Mouse (Mus musculus): ENCODE measurements at regions not wholly inside any gene's neighbourhood (a gene's known extent, or its start where the extent isn't known, plus 50 kb on each side); places are given as distances from the start of the nearest gene placed in this dataset.

DNA sequence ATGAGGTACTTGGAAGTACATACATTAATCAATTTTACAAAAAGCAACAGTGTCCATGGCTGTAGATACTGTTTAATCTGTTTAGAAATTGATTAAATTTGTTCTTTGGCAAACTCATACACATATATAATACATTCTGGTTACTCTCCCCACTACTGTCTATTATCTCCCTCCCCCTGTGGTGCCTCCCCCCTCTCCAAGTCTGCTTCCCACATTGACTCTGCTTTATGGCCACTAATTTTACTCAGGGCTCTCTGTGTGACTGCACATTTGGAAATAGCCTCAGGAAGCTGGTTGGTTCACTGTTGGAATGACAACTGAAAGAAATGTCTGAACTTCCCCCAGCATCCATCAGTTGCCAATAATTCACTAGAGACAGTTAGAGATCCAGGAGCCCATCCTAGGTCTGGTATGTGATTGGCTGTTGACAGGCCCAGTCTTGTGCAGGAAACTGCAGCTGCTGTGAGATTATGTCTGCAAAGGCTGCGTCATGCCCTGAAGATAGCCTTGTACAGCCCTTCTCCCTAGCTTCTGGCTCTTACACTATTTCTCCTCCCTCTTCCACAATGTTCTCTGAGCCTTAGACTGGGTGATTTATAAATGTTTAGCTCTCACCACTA lies 204.6 kb upstream of the Trib2 start:
- no peaks in the 10 kb centered on the region for H3K36me3 ChIP-seq
- no peaks in the 10 kb centered on the region for H3K4me1 ChIP-seq
- 36% methylated on average over 1 of the region's 1 CpGs for WGBS
- H3K27me3 ChIP-seq, result no peaks in the 10 kb centered on the region
- H3K9me3 ChIP-seq, result no peaks in the 10 kb centered on the region
- H3K9ac ChIP-seq, result no peak overlapping the region
- no peak overlapping the region for H3K4me2 ChIP-seq
- no peak for ATAC-seq (ENCODE audit: borderline replicate concordance, extremely low read depth, low FRiP score, low TSS enrichment)
- no peak overlapping the region for H3K27ac ChIP-seq
- no peak overlapping the region for H3K4me3 ChIP-seq

DNA sequence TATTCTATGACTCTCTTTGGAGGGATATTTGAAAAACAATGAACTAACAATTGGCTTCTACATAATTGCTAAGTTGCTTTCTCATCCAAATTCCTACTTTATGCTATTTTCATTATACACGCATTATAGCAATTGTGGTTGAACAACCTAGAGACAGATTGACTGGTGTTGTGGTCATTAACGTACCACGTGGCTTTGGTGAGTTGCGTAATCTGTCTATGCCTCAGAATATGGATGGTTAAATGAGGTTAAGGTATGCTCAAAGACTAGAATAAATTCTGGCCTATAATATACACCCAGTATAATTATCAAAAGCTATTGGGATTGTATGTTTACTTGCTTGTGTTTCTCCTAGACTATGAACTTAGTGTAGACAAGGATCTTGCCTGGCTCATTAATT lies 201.5 kb upstream of the Trib2 start:
- ATAC-seq (ENCODE audit: borderline replicate concordance, extremely low read depth, low FRiP score, low TSS enrichment), result no peak
- no peaks in the 10 kb centered on the region for H3K9me3 ChIP-seq
- H3K4me3 ChIP-seq, result no peak overlapping the region
- no peaks in the 10 kb centered on the region for H3K4me1 ChIP-seq
- H3K4me2 ChIP-seq, result no peak overlapping the region
- no peaks in the 10 kb centered on the region for H3K27me3 ChIP-seq
- 91% methylated on average over 4 of the region's 4 CpGs for WGBS
- H3K27ac ChIP-seq, result no peak overlapping the region
- H3K36me3 ChIP-seq, result no peaks in the 10 kb centered on the region
- H3K9ac ChIP-seq, result no peak overlapping the region

DNA sequence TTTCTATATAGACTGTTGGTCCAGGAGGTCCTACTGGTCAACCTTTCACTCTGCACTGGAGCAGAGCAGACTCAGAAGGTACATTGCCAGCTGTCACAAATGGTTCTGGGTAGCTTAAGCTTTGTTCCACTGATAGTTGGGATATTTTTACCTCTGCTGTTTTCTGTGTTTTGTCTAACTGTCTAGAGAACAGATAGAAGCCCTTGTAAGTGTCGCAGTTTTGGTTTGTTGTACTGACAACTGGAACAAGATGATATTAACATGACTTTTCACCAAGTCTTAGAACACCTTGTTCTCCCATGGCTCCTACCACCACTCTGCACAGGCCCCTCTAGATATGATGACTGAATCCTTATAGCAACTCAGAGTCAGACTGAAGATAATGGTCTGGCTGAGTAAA lies 199.9 kb upstream of the Trib2 start:
- Histone ChIP-seq H3K27ac (no peak overlapping the region), H3K4me2 (no peak overlapping the region), H3K4me3 (no peak overlapping the region), H3K9me3 (no peaks in the 10 kb centered on the region), H3K36me3 (no peaks in the 10 kb centered on the region), H3K9ac (no peak overlapping the region), H3K4me1 (no peaks in the 10 kb centered on the region), H3K27me3 (no peaks in the 10 kb centered on the region)
- 89% methylated on average over 1 of the region's 1 CpGs for WGBS
- ATAC-seq (ENCODE audit: borderline replicate concordance, extremely low read depth, low FRiP score, low TSS enrichment), result no peak

DNA sequence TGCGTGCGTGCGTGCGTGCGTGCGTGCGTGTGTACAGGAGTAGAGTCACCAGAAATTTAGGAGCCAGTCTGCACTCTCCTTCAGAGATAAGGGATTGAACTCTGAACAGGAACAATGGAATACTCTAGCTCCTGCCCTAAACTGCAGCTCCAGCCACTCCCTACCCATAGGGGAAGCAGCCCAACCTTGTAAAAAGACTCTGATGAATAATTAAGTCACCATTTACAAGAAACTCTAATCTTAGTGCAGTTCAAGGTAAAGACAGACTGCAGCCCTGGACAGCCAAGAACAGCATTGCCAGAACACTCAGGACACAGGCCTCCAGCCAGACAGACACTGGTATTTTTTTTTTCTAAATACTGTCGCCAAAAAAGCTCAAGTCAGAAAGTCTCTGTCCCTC lies 198.9 kb upstream of the Trib2 start:
- H3K4me2 ChIP-seq, result no peak overlapping the region
- no peaks in the 10 kb centered on the region for H3K4me1 ChIP-seq
- no peaks in the 10 kb centered on the region for H3K36me3 ChIP-seq
- H3K4me3 ChIP-seq, result no peak overlapping the region
- ATAC-seq (ENCODE audit: borderline replicate concordance, extremely low read depth, low FRiP score, low TSS enrichment), result no peak
- no peak overlapping the region for H3K9ac ChIP-seq
- no peaks in the 10 kb centered on the region for H3K27me3 ChIP-seq
- H3K27ac ChIP-seq, result no peak overlapping the region
- 88% methylated on average over 8 of the region's 8 CpGs for WGBS
- H3K9me3 ChIP-seq, result no peaks in the 10 kb centered on the region

DNA sequence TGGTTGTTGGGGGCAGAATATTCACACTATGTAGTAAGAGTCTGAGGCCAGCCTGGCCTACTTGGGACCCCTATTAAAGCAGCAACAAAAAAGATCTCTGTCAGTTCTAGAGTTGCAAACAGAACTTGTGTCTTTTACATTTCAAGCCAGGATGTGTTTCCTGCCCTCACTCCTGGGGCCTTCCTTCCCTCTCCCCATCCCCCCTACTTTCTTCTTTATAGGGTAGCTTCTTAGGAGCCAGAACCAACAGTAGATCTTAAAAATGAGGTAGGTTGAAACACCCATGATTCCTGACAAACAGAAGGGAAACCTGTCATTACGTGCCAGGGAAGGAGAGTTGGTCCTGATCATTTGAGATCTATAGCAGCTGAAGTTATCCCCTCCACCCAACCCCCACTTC lies 198.0 kb upstream of the Trib2 start:
- Histone ChIP-seq H3K9me3 (no peaks in the 10 kb centered on the region), H3K27me3 (no peaks in the 10 kb centered on the region), H3K4me3 (no peak overlapping the region), H3K4me1 (no peaks in the 10 kb centered on the region), H3K9ac (no peak overlapping the region), H3K36me3 (no peaks in the 10 kb centered on the region), H3K27ac (no peak overlapping the region), H3K4me2 (no peak overlapping the region)
- WGBS, result 80% methylated on average over 1 of the region's 1 CpGs
- no peak for ATAC-seq (ENCODE audit: borderline replicate concordance, extremely low read depth, low FRiP score, low TSS enrichment)

DNA sequence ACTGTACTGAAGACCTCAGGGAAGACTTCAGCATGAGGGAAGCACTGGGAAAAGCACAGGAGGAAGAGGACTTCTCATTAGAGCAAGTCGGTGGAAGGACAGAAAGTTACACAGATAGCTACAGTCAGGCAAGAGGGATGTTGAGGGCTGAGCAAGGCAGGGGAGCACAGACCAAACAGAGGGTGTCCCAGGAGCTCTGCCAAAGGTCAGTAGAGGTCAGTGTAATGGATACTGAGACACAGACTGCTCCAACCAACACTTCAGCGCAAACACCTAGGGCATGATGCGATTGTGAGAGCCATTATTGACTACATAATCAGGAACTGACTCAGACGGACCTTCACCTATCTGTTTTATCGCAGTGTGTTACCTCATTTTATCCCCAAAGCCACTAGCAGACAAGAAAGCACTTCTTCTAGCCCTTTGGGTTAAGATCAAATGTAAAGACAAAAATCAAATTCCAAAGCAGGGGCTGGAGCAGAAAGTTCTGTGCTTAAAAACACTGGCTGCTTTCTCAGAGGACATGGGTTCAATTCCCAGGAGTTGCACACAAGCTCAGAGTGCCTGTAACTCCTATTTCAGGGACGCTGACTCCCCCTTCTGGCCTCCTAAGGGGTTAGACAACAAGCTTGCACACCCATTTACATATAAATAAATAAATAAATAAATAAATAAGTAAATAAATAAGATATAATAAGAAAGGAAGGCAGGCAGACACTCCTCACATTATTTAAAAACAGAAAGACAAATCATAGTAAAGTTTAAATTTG lies 197.3 kb upstream of the Trib2 start:
- Histone ChIP-seq H3K9me3 (no peaks in the 10 kb centered on the region), H3K4me3 (no peak overlapping the region), H3K4me2 (no peak overlapping the region), H3K27me3 (no peaks in the 10 kb centered on the region), H3K4me1 (no peaks in the 10 kb centered on the region), H3K9ac (no peak overlapping the region), H3K36me3 (no peaks in the 10 kb centered on the region), H3K27ac (no peak overlapping the region)
- WGBS, result 79% methylated on average over 6 of the region's 6 CpGs
- no peak; the same call in 1 of the 2 replicates for ATAC-seq (ENCODE audit: borderline replicate concordance, extremely low read depth, low FRiP score, low TSS enrichment)

DNA sequence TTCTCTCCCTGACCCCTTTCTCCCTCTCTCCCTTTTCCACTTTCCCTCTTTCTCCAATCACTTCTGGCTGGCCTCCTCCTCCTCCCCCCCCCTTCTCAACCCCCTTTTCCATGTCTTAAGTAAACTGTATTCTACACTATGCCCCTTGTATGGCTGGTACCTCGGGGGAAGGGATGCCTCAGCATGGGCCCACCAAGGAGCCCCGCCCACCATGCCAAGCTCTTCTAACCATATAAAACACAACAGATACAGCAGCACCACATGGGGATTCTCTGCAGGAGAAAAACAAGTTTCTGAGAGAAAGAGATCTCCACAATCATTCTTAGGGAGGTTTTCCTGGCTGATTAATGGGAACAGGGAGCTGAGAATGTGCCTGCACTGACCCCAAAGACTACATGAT lies 196.6 kb upstream of the Trib2 start:
- 81% methylated on average over 2 of the region's 2 CpGs for WGBS
- Histone ChIP-seq H3K36me3 (no peaks in the 10 kb centered on the region), H3K4me2 (no peak overlapping the region), H3K9ac (no peak overlapping the region), H3K27me3 (no peaks in the 10 kb centered on the region), H3K4me1 (no peaks in the 10 kb centered on the region; the same call in 1 of the 2 replicates), H3K9me3 (no peaks in the 10 kb centered on the region), H3K27ac (no peak overlapping the region), H3K4me3 (no peak overlapping the region)
- ATAC-seq (ENCODE audit: borderline replicate concordance, extremely low read depth, low FRiP score, low TSS enrichment), result no peak

DNA sequence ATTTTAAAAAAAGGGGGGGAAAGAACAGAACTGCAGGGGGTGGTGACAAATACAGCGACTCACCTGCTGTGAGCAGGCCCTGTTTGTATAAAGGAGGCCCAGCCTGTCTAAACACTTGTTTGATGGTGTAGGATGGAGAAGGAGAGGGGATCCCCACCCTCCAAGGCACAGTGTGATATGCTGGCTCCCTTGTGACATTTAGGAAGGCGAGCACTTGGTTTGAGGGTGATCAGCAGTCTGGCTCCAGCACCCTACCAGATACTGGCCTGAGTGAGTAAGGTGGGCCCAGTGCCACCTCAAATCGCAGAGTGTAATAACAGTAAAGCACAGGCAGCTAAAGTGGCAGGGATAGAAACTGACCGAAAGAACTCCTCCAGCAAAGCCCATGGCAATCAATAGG lies 195.4 kb upstream of the Trib2 start:
- WGBS, result 80% methylated on average over 4 of the region's 4 CpGs
- Histone ChIP-seq H3K27ac (no peak overlapping the region), H3K4me1 (no peaks in the 10 kb centered on the region; the same call in 1 of the 2 replicates), H3K27me3 (no peaks in the 10 kb centered on the region), H3K9ac (no peak overlapping the region), H3K9me3 (no peaks in the 10 kb centered on the region), H3K4me3 (no peak overlapping the region), H3K4me2 (no peak overlapping the region), H3K36me3 (no peaks in the 10 kb centered on the region)
- no peak; the same call in 1 of the 2 replicates for ATAC-seq (ENCODE audit: borderline replicate concordance, extremely low read depth, low FRiP score, low TSS enrichment)

DNA sequence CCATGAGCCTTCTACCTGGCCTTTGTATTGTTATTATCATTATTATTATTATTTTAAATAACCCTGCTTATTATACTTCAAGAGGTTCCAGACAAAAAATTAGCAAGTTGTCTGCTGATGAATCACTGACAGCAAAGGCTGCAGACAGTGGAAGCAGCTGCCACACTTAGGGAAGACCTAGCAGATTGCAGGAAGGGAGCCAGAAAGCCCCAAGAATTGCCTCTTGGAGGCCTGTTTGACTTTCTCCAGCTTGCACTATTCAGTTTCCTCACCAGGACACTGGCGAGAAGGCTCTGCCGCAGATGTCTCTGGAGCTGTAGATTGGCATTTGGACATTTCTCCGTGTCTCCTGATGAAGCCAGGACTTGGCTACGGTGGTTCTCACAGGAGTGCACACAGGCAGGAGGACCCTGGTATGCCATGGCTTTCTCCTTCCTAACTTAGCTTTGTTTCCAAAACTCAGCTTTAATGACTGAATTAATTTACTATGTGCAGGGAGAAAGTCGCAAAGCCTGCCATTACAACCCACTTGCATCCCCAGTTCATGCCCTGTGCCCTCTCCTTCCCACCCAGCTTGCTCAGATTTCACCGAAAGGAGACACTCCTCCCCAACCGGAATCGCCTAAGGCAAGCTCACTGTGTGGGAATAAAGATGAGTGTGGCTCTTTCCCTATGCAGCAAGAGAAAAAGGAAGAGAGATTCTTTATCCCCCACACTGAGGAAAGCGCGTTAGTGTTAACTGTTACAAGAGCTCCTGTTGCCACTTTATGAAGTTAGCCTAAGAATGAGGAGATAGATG lies 193.3 kb upstream of the Trib2 start:
- Histone ChIP-seq H3K4me2 (no peak overlapping the region), H3K9ac (no peak overlapping the region), H3K9me3 (no peaks in the 10 kb centered on the region), H3K27me3 (no peaks in the 10 kb centered on the region), H3K36me3 (no peaks in the 10 kb centered on the region), H3K4me1 (no peaks in the 10 kb centered on the region; the same call in 1 of the 2 replicates), H3K4me3 (no peak overlapping the region), H3K27ac (no peak overlapping the region)
- WGBS, result 56% methylated on average over 10 of the region's 10 CpGs
- ATAC-seq (ENCODE audit: borderline replicate concordance, extremely low read depth, low FRiP score, low TSS enrichment), result no peak

DNA sequence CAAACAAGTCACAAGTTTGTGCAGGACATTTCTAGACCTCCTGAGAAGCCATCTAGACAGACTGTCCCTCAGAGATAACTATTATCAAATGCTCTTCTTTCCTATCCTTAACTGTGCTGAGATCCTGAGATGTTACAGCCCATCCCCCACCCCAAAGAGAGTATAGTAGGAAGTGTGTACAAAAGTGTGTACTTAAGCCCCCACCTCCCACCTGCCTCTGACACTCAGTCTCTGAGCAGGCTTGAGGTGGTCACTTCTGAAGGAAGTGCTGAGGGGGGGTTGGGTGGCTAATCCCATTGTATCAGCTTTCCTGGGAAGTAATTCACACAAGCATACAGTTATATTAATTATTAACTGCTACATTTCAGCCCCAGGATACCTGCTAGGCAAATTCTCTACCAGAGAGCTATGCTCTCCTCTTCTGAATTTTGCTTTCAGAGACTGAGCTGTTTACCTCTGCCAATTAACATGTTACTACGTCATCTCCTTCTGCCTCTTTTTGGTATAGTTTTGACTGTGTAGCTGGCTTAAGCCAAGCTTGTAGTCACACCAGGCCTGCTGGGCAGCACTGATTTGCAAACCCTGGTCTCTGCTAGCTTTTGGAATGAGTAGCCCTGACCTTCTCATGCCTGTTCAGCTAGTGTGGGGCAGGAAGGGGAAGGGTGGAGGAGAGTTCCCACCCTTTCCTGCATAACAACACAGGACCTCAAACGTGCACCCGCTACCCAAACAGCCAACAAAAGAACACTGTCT lies 192.2 kb upstream of the Trib2 start:
- Histone ChIP-seq H3K4me3 (no peak overlapping the region), H3K36me3 (no peaks in the 10 kb centered on the region), H3K27me3 (no peaks in the 10 kb centered on the region), H3K4me1 (no peaks in the 10 kb centered on the region; the same call in 1 of the 2 replicates), H3K9ac (no peak overlapping the region), H3K27ac (peak overlapping the region; percentile 27), H3K9me3 (no peaks in the 10 kb centered on the region), H3K4me2 (no peak overlapping the region)
- no peak for ATAC-seq (ENCODE audit: borderline replicate concordance, extremely low read depth, low FRiP score, low TSS enrichment)
- 45% methylated on average over 3 of the region's 3 CpGs for WGBS

DNA sequence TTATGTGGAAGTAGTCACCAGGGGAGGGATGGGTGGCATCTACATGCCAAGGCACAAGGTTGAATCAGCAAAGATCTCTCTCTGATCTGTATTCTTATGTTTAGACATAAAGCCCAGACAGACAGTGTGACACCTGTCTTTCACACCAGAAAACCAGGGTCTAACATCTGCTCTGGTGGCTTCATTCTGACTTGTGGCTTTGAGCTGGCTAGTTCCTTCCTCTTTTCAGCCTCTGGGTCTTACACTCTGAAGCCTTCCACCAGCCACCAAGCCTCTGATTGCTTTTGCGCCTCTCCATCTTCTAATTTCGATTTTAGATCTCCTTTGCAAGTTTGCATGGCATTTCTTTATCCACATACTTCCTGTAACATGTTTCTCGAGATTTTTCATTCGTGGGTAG lies 191.5 kb upstream of the Trib2 start:
- WGBS, result 56% methylated on average over 4 of the region's 4 CpGs
- ATAC-seq (ENCODE audit: borderline replicate concordance, extremely low read depth, low FRiP score, low TSS enrichment), result no peak
- no peaks in the 10 kb centered on the region for H3K36me3 ChIP-seq
- no peak overlapping the region for H3K27ac ChIP-seq
- no peaks in the 10 kb centered on the region; the same call in 1 of the 2 replicates for H3K4me1 ChIP-seq
- no peaks in the 10 kb centered on the region for H3K27me3 ChIP-seq
- no peak overlapping the region for H3K4me2 ChIP-seq
- H3K4me3 ChIP-seq, result no peak overlapping the region
- no peaks in the 10 kb centered on the region for H3K9me3 ChIP-seq
- H3K9ac ChIP-seq, result no peak overlapping the region
